Mouse (Mus musculus) kidney, embryonic 14.5 days (tissue): ENCODE results near the gene Clybl. TPM values are rescaled to one million over a fixed set of nuclear protein-coding genes. Genes with fewer than 3 reads are reported as not detected.

Experiments used
- ATAC-seq: fragments of 200-750 bp; cut with Nextera tagmentation; 2 replicates; pipeline ENCODE4 v1.8.0; 2017; ENCODE audit warnings: moderate number of reproducible peaks, mild to moderate bottlenecking, moderate TSS enrichment, moderate library complexity; ENCODE audit not compliant: low FRiP score, low TSS enrichment
- H3K27ac ChIP-seq: fragments of 300-500 bp; sonication (generic); 2 replicates; pipeline ENCODE4 v1.5.1; 2014; ENCODE audit warnings: low read depth, mild to moderate bottlenecking, low read length, moderate library complexity, mixed read lengths
- H3K27me3 ChIP-seq: fragments of 300-500 bp; sonication (generic); 2 replicates; pipeline ENCODE4 v1.6.1; 2014; ENCODE audit warnings: mild to moderate bottlenecking, low read length; ENCODE audit not compliant: control insufficient read depth, insufficient read depth
- H3K36me3 ChIP-seq: fragments of 300-500 bp; sonication (generic); 2 replicates; pipeline ENCODE4 v1.6.1; 2014; ENCODE audit warnings: low read length, mixed read lengths; ENCODE audit not compliant: control insufficient read depth, insufficient read depth
- H3K4me1 ChIP-seq: fragments of 300-500 bp; sonication (generic); 2 replicates; pipeline ENCODE4 v1.6.1; 2014; ENCODE audit warnings: low read length, mixed read lengths; ENCODE audit not compliant: control insufficient read depth, insufficient read depth
- H3K4me2 ChIP-seq: fragments of 300-500 bp; sonication (generic); replicated peaks from 2 replicates; pipeline ENCODE4 v1.6.1; 2014; ENCODE audit warnings: low read depth, mild to moderate bottlenecking, low read length
- H3K4me3 ChIP-seq: fragments of 300-500 bp; sonication (generic); 2 replicates; pipeline ENCODE4 v1.5.1; 2014; ENCODE audit warnings: mild to moderate bottlenecking, low read length
- H3K9ac ChIP-seq: fragments of 300-500 bp; sonication (generic); 2 replicates; pipeline ENCODE4 v1.6.1; 2014; ENCODE audit warnings: low read depth, mild to moderate bottlenecking, low read length, moderate library complexity
- H3K9me3 ChIP-seq: fragments of 300-500 bp; sonication (generic); 2 replicates; pipeline ENCODE4 v1.6.1; 2016; ENCODE audit warnings: low read length; ENCODE audit not compliant: control insufficient read depth
- WGBS: fragments of 180-500 bp; shearing (Covaris S2); extraction: QIAGEN DNeasy Blood & Tissue Kit; methylation state at CpG from one replicate; pipeline ENCODE4 v1.1.7; 2014; 5-methylcytosine and 5-hydroxymethylcytosine counted together
- polyA plus RNA-seq: library from polyadenylated mRNA; unstranded; fragments of >200 nt; fragmentation: Nextera tagmentation; extraction: Ambion mirVana; gene quantifications from 2 replicates; pipeline ENCODE4 v1.2.1, GENCODE M21; 2014

The Clybl gene
- polyA plus RNA-seq, 1 experiment from 2014 or later: 30.3 TPM

DNA sequence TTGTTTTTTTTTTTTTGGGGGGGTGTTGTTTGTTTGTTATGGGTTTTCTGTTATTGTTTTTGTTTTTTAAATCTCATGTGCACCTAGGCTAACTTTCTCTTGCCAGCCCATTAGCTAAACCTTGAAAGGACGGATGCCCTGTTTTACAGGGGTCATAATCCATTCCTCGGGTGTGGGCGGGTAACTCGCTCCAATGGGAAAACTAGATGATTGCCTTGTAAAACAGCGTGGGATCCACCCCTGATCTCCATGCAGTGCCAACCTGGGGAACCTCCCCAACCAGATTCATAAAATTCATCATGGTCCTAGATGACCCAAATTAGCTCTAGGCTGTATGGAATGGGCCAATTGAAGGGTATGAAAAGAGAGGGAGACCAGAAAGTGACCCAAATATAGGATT is 218.4 kb downstream of the Clybl start:
- no peak overlapping the region for H3K9ac ChIP-seq
- WGBS: 46% methylated on average over 5 of the region's 5 CpGs
- H3K4me1 ChIP-seq: no peaks in the 10 kb centered on the region
- H3K4me3 ChIP-seq: no peak overlapping the region
- peaks cover 10% of the 10 kb centered on the region for H3K27me3 ChIP-seq
- no peak overlapping the region for H3K27ac ChIP-seq
- H3K9me3 ChIP-seq: no peaks in the 10 kb centered on the region
- no peak for ATAC-seq
- no peak overlapping the region for H3K4me2 ChIP-seq
- H3K36me3 ChIP-seq: no peaks in the 10 kb centered on the region

DNA sequence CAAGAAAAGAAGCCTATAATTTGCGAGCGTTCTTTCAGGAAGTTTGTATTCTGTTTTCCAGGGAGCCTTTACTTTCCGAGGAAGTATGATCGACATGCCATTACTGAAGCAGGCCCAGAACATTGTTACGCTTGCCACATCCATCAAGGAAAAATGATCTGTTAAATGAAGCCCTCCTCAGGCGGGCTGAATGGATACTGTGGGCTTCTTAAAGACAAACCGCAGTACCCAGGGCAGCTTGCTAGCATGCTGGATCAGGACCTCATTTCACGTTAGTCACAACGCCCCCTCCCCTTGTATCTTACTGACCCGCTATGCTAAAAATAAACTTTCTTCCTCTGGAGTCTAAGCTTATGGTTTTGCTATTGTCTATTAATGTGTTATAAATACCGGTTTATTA is 220.4 kb downstream of the Clybl start:
- ATAC-seq: no peak
- Histone ChIP-seq H3K27ac (no peak overlapping the region), H3K36me3 (no peaks in the 10 kb centered on the region), H3K4me2 (no peak overlapping the region), H3K4me3 (no peak overlapping the region), H3K4me1 (peaks cover 10% of the 10 kb centered on the region), H3K9me3 (no peaks in the 10 kb centered on the region), H3K27me3 (peaks cover 14% of the 10 kb centered on the region), H3K9ac (no peak overlapping the region)
- whole genome bisulfite sequencing: 70% methylated on average over 11 of the region's 11 CpGs

DNA sequence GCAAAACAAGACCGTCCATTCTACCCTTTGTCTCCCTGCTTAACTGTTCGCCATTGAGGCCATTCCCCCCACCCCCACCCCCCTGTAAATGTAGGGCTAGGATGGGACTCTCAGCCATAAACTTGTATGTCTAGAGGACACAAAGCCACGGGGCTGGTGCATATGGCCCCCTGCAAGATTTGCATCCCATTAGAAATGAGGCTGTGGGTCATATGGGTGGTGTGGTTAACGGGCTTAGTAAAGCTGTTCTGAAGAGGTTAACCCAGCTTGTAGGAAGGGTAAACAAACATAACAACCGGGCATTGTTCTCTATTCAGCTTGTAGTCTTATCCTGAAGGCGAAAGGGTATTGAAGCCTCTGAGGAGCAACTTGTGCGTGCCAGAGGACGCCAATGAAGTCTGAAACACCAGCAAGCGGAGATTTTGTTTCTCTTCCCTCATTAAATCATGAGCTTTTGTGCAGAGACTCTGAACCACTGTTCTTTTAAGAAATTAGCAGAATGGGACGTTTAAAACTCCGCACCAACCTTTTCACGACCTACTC is 221.3 kb downstream of the Clybl start:
- H3K9me3 ChIP-seq: no peaks in the 10 kb centered on the region
- H3K36me3 ChIP-seq: no peaks in the 10 kb centered on the region
- peaks cover 17% of the 10 kb centered on the region for H3K27me3 ChIP-seq
- peaks cover 10% of the 10 kb centered on the region for H3K4me1 ChIP-seq
- 49% methylated on average over 12 of the region's 12 CpGs for WGBS
- ATAC-seq: no peak
- no peak overlapping the region for H3K4me3 ChIP-seq
- H3K4me2 ChIP-seq: no peak overlapping the region
- no peak overlapping the region for H3K9ac ChIP-seq
- H3K27ac ChIP-seq: no peak overlapping the region

DNA sequence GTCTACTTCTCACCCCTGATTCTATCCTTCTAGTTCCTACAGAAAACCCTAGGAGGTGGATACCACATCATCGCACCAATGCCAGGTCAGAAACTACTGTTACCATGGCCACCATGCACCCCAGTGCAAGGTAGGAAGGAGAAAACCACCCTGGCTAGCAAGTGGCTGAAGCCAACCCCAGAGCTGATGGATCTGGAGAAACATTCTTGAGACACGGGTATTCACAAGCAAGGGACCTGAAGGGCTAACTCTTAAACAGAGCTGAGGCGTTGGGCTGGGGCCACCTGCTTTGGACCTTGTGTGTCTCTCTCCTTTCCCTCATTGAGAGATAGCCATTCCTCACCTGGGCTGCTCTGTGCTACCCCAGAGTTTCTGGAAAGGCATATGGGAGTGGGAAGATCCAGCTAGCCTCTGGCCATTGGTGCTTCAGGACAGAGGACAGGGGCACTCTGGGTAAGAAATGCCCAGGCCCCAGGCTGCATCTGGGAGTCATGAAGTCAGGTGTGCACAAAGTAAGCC is 222.0 kb downstream of the Clybl start:
- Histone ChIP-seq H3K9ac (no peak overlapping the region), H3K4me2 (no peak overlapping the region), H3K4me3 (no peak overlapping the region), H3K4me1 (peaks cover 10% of the 10 kb centered on the region), H3K36me3 (no peaks in the 10 kb centered on the region), H3K27me3 (peaks cover 21% of the 10 kb centered on the region), H3K9me3 (no peaks in the 10 kb centered on the region), H3K27ac (no peak overlapping the region)
- 88% methylated on average over 3 of the region's 3 CpGs for WGBS
- ATAC-seq: no peak; the same call in 1 of the 2 replicates

DNA sequence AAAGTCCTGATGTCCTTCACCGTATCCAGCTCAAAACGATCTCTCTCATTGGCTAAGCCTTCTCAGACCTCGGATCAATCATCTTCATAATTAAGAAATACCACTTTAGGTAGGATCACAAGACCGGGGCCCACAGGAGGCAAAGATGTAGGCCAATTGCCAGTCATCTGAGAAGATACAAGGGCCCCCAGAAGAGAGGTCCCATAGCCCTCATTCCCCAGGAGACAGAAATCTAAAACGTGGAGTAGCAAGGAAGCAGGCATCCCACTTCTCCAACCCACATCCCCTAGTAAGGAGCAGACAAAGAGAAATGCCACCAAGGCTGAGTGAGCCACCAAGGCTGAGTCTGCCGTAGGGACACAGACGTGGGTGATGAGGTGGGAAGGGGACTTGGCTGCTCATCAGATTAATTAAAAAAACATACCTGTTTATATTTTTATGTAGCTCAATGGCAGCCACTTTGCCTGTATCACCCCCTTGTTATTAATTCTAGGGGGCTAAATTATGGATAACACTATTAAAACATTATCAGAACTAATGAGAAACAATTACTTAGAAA is 223.2 kb downstream of the Clybl start:
- no peaks in the 10 kb centered on the region for H3K9me3 ChIP-seq

DNA sequence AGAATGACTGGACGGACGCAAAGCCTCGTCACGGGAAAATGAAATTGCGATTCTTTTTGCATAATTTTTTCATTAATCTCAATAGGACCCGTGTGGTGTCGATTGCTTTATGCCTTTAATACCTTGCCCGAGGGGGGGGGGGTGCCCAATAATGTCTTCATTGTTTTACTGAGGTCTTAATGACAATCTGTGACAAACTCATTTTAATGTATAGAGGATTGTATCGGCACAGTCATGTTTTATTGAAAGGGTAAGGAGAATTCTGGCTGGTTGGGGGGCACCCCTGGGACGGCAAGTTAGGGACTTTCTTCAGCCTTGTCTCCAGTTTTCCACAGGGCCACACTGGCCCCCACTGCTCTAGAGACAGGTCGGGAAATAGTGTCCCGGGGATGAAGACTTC is 223.7 kb downstream of the Clybl start:
- Histone ChIP-seq H3K4me1 (peaks cover 10% of the 10 kb centered on the region), H3K4me3 (no peak overlapping the region), H3K4me2 (no peak overlapping the region), H3K27me3 (peaks cover 22% of the 10 kb centered on the region), H3K9me3 (no peaks in the 10 kb centered on the region), H3K9ac (no peak overlapping the region), H3K36me3 (no peaks in the 10 kb centered on the region), H3K27ac (no peak overlapping the region)
- ATAC-seq: no peak
- WGBS: 33% methylated on average over 12 of the region's 12 CpGs

More for the DNA sequence above, 223.2 kb downstream of the Clybl start:
- Histone ChIP-seq H3K36me3 (no peaks in the 10 kb centered on the region), H3K27me3 (peaks cover 22% of the 10 kb centered on the region), H3K4me2 (no peak overlapping the region), H3K27ac (no peak overlapping the region), H3K4me1 (peaks cover 10% of the 10 kb centered on the region), H3K4me3 (no peak overlapping the region), H3K9ac (no peak overlapping the region)
- ATAC-seq: no peak
- 78% methylated on average over 7 of the region's 7 CpGs for WGBS

DNA sequence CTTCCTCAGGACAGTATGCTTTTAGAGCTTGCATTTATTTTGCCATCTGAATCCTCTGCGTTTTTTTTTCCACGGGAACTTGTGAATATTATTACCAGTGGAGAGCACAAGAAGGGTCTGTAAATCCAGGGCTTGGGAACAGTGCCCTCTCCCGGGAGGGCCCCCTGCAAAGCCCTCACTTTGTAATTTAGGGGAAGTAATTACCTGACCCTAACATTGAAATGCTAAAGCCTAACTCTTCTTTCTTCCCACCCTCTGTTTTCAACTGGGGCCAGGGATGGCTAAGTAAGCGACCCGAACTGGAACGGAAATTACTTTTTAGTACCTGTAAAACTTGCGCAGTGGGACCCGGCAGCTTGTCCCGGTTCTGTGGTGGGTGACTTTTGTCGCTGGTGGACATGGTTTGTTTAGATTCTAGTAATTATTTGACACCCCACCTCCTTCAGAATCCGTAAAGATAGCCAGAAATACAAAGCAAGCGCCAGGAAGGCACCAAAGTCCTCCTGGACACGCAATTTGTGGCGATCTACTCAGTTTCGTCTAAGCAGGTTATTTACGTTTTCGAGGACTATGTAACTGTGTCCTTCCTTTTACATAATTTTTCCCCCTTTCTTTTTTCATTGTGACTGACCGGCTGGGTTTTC is 224.5 kb downstream of the Clybl start:
- no peak for ATAC-seq
- H3K36me3 ChIP-seq: no peaks in the 10 kb centered on the region
- H3K9ac ChIP-seq: peak overlapping the region; percentile 46; the same call in 1 of the 2 replicates
- peak overlapping the region; percentile 83 for H3K4me2 ChIP-seq
- peaks cover 22% of the 10 kb centered on the region for H3K27me3 ChIP-seq
- under 1% methylated on average over 18 of the region's 18 CpGs for WGBS
- peaks cover 10% of the 10 kb centered on the region for H3K4me1 ChIP-seq
- peak overlapping the region; percentile 44 for H3K4me3 ChIP-seq
- H3K27ac ChIP-seq: no peak overlapping the region
- H3K9me3 ChIP-seq: no peaks in the 10 kb centered on the region

DNA sequence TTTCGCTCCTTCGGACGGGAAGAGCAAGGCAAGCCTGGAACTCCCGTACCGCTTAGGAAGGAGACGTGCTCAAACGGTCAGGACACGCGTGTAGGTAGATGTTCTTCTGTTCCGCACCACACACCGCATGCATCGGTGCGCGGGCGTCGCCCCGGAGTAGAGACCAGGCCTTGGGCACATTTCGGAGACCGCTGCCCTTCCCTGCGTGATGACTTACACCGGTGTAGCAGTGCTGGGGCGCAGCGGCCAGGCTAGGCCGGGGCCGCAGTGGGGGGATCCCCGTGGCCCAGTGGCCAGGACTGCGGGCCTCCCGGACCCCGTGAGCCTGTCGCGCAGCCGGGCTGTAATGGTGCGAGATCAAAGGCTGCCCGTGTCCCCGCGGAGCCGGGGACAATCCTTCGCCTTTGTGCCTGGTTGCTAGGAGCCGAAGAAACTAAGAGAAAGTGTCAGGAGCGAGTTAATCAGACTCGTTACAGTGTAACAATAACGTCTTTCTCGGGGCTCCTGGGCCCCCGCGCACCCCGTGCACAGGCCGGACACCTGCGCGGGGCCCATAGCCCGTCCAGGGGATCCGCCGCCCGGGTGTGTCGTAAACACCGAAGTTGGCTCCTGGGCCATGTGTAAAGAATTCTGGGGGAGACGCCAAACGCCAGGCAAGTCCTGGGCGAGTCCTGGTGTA is 225.2 kb downstream of the Clybl start:
- H3K4me3 ChIP-seq: peak overlapping the region; percentile 44
- WGBS: 1% methylated on average over 58 of the region's 58 CpGs
- no peaks in the 10 kb centered on the region for H3K36me3 ChIP-seq
- peaks cover 22% of the 10 kb centered on the region for H3K27me3 ChIP-seq
- H3K4me2 ChIP-seq: peak overlapping the region; percentile 83
- peaks cover 10% of the 10 kb centered on the region for H3K4me1 ChIP-seq
- no peak overlapping the region for H3K27ac ChIP-seq
- ATAC-seq: peak; percentile 72; the same call in 1 of the 2 replicates
- H3K9ac ChIP-seq: peak overlapping the region; percentile 46; the same call in 1 of the 2 replicates
- H3K9me3 ChIP-seq: no peaks in the 10 kb centered on the region
